Mouse (Mus musculus) MN1 (cell line): ENCODE data around the gene Fam189a1.

Experiments
- DNase-seq: peaks from one replicate; pipeline ENCODE4 v3.0.0-alpha.2; 2016; ENCODE audit warnings: low spot score

Fam189a1 gene

DNA sequence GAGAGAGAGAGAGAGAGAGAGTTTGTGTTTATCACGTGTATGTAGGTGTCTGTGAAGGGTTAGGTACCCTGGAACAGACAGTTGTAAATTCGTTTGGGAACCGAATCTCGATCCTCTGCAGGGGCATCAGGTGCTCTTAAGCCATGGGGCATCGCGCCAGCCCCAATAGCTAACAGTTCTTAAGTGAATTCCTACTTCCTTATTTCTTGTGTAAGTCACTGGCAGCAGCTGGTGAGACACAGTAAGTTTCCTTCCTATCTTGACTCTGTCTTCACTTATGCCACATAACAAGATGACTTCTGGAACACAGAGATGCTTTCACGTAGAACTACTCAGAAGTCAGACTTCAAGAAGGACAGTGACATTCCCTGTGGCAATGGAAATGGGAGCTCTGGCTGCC lies 275.0 kb downstream of the Fam189a1 start:
- DNase-seq = no peak

DNA sequence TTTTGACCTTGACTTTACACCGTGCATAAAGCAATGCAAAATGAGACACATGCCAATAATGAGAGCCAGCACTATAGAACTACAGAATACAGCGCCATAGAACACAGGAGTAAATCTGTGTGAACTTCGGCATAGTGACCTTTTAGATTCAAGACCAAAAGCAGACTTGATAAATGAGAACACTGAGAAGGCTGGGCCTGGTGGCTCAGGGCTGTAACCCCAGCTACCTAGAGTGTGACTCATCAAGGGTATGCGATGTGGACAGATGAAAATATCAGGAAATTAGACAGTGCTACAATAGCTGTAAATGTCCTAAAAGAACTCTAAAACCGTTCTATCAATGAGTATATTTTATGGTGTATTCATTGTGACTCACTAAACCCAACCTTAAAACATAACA lies 276.0 kb downstream of the Fam189a1 start:
- DNase-seq = no peak

- DNase-seq = no peak
Observed at GRCm38 (mm10) chr7:64874941-64875340, 281.4 kb downstream of the Fam189a1 start.

DNA sequence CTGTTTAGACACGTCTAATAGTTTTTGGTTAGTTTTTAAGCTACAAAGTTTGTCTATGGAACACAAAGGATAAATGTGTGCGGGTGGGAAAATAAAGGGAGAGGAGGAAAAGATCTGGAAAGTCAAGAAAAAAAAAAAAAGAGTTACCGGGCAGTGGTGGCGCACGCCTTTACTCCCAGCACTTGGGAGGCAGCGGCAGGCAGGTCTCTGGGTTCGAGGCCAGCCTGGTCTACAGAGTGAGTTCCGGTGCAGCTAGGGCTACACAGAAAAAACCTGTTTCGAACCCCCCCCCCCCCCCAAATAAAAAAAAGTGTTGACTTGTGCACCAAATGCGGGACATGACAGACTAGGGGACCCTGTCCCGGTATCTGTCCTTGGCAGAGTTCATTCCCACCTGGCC lies 283.1 kb downstream of the Fam189a1 start:
- DNase-seq = no peak

- peak; percentile 94 for DNase-seq
Observed at GRCm38 (mm10) chr7:64872743-64873241, 283.6 kb downstream of the Fam189a1 start, which contains the start of gene Nsmce3. Gene Nsmce3, minus strand, starts transcription at chr7:64872997.

DNA sequence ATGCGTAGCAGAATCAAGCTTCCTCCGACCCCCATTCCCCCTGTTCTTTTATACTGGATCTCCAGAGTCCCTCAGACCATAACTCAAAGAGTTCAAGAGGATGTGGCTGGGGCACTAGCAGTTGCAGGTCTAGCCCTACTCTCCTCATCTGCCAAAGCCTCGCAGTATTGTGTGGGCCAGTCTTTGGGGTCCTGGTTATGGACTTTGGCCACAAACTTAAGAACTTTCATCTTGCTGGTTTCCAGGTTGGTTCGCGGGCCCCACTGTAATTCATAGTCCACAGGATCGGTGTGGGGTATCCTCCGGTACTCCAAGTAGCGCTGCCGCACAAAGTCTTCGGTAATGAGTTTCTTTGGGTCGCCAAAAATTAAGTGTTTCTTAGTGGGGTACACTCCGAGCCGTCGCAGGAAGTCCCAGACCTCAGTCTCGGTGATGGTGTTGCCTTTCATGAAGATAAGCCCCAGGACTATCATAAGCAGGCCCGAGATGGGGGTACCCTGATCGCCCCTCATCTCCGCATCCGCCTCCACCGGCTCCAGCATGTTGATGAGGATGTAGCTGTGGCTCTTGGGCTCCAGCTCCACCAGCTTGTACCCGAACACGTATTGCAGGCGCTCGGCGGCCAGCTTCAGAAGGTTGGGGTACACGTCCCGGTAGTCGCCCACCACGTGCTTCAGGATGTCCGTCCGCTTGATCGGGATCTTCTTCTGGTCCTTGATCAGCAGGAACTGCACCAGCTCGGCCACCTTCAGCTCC lies 284.2 kb downstream of the Fam189a1 start:
- peak; percentile 7 for DNase-seq

- DNase-seq = no peak
Observed at GRCm38 (mm10) chr7:64869549-64870065, 286.8 kb downstream of the Fam189a1 start.

- DNase-seq = no peak
Observed at GRCm38 (mm10) chr7:64863538-64863937, 292.8 kb downstream of the Fam189a1 start.

- DNase-seq = no peak
Observed at GRCm38 (mm10) chr7:64862978-64863377, 293.4 kb downstream of the Fam189a1 start.

GRCm38 (mm10) chr7:64856526-64857082 lies 299.8 kb downstream of the Fam189a1 start:
- peak; percentile 25 for DNase-seq

DNA sequence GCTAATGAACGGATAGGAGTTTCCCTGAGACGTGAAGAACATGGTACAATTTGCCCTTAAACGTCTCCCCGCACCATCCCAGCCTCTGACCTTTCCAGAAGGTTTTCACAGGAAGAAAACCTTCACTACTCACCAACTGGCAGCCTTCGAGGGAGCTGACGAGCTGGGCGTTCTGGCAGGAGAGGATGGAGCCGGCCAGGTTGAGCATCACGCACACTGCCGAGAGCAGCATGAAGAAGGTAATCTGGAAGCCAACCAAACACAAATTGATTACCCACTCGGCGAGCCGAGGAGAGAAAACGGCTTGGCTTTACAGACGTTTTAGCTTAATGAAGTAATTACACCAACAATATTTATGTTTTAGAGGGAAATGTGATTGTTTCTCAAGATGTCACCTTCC lies 300.4 kb downstream of the Fam189a1 start:
- peak; percentile 31 for DNase-seq

GRCm38 (mm10) chr7:64855389-64855927 lies 300.9 kb downstream of the Fam189a1 start:
- DNase-seq = peak; percentile 62

- DNase-seq = no peak
Observed at GRCm38 (mm10) chr7:64850791-64851190, 305.6 kb downstream of the Fam189a1 start.

- no peak for DNase-seq
Observed at GRCm38 (mm10) chr7:64847366-64847899, 308.9 kb downstream of the Fam189a1 start.

- DNase-seq = no peak
Observed at GRCm38 (mm10) chr7:64846061-64846460, 310.3 kb downstream of the Fam189a1 start.

GRCm38 (mm10) chr7:64840946-64841659 lies 315.3 kb downstream of the Fam189a1 start:
- DNase-seq = no peak

- no peak for DNase-seq
Observed at GRCm38 (mm10) chr7:64840576-64840895, 315.8 kb downstream of the Fam189a1 start.

DNA sequence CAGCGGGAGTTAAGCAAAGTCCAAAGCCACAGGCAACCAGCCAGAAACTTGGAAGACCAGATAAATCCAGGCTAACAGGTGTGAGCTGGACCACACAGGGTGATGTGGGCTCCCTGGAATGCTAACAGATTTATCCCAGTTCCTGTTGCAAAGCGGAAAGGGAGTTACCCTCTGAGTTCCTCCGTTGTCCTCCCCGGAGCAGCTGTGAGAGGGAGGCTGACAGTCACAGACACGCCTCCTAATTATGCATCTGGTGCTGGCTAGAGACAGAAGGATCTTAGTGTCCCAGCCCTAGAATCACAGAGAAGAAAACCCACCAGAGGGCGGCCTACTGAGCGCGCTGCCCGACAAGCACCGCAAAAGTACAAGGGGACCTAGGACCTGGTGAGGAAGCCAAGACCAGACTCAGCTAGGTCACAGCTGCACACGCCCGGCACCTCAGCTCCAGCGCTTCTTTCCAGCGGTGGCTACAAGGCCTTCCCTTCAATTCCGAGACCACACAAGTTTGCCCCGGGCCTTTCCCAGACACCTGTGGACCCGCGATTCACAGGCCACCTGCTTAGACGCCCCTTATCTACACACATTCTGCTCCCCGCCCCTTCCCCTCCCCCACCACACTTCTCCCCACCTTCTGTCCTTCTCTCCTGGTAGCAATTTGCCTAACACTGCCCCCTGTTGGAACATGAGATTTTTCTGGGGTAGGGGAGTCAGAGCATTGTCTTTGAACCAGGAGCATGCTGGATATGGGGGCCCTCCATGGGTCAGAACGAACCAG lies 316.4 kb downstream of the Fam189a1 start:
- no peak for DNase-seq

DNA sequence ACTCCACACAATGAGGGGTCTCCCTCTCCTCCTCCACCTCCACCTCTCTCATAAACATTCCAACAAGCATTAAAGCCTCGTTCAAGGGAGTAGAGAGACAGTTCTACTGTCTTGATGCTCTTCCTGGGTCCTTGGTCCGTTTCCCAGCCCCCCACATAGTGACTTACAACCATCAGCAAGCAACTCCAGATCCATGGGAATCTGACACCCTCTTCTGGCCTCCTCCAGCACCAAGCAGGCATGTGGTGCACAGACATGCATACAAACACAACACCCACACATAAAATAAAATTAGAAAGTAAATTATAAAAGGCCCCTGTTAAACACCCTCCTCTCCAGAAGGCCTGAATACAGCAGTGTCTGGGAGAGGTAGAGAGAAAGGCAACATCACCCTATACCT lies 317.1 kb downstream of the Fam189a1 start:
- DNase-seq = no peak

DNA sequence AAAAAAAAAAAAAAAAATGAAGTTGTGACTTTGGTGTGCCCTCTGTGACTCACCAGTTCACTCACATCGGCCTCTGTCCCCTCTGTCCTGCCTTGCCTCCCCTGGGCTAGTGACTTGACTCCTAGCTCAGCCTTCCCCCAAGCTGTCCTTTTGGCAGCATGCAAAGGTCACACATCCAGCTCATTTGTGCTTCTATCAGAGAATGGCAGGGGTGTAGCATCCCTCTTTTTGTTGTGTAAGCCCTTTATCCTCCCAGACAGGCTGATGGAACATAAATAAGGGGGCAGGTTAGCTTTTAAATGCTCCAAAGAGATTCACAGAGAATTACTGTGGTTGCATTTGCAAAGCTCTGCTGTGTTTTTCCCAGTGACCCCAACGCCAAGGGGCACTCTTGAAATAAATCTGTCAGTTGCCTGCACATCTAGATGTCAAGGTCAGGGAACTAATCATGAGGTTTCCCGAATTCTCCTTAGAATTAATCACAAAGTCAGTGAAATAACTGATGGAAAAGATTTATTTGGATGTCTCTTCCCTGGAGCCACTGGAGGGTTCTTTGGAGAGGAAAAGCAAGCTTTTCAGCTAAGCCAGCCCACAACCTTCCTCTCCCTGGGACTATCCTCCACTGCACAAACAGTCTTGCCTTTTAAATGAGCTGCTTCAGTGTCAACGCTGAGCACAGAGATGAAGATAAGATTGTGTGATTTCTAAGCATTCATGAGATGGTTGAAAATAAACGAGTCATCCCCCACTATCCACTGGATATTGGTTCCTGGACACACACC lies 326.0 kb downstream of the Fam189a1 start:
- DNase-seq = no peak

DNA sequence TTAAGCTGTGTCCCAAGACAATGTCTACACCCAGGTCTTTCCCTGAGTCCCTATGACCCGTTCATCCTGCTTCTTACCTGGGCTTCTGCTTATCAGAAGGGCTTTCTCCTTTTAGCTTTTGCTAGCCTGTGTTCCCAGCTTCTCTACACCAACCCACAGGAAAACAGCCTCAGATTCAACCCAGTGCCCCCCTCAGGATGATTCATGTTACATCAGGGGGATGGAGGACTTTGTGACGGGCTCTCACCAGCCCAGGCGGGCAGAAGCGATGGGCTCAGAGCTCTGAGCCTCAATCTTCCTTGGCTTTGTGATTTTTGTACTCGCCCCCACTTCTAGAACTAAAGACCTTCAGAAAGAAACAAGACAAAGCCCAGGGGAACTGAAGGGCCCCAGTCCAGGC lies 335.3 kb downstream of the Fam189a1 start:
- DNase-seq = no peak
